Mouse (Mus musculus): ENCODE measurements at regions not wholly inside any gene's neighbourhood (a gene's known extent, or its start where the extent isn't known, plus 50 kb on each side); places are given as distances from the start of the nearest gene placed in this dataset.
"Not testable (repeated sequence)": the region's sequence is repeated elsewhere in the genome, so short reads cannot be mapped to it uniquely, and the experiment has no call there.

DNA sequence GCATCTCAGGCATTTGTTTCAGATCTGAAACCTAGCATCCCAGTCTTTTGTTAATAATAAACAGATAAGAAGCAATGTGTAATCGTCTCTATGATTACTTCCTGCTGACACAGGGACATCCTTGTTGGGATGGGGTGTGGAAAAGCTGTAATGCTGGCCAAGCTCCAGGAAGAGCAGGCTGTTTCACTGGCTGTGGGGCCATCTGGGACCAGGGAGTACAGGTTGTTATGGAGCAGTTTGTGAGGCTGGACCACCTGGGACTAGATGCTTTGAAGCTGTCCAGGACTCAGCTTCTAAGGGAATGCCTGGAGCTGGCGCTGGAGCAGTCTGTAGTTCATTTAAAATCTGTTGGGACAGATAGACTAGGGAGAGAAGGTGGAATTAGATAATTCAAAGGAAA lies 361.5 kb downstream of the Fut8 start:
- TF ChIP-seq CTCF (IDR thresholded peaks at IDR 0.05; ENCODE audit: borderline replicate concordance, insufficient read depth, low read length): no peak
- TF ChIP-seq POLR2A (IDR thresholded peaks at IDR 0.05; ENCODE audit: low read depth, low read length): no peak
- H3K4me3 ChIP-seq (ENCODE audit: insufficient read depth, low read length): no peak overlapping the region
- no peak overlapping the region for H3K27ac ChIP-seq (ENCODE audit: insufficient read depth, low read length)

DNA sequence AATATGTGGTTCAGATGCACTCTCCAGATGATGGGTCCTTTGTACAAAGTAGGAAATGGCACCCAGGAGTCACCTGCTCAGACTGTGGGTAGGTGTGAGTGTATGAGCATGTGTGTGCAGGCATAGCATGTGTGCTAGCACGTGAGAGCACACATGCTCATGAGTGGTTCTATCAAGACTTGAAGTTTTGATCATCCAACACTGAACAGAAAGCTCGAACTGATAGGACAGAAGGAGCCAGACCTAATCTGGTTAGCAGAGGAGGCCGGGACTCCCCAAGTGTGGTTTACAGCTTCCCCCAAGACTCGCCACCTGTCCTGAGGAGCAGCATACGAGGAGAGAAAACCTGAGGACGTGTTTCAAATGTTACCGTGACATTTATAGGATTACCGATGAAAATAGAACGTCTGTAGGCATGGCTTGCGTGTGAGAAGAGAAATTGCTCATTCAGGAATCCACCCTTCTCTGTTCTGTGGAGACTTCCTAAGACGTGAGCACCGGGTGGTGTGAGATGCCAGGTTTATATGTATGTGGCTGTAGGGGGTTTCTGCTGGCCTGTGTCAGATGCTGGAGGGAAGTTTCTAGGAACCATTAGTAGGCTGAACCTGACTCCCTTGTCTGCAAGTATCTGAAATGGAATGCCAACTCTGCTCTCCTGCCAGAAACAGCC lies 366.0 kb downstream of the Fut8 start:
- Histone ChIP-seq H3K27ac (ENCODE audit: insufficient read depth, low read length) (no peak overlapping the region), H3K4me3 (ENCODE audit: insufficient read depth, low read length) (no peak overlapping the region), H3K4me1 (ENCODE audit: control insufficient read depth, insufficient read depth, low read length) (no peaks in the 10 kb centered on the region)
- TF ChIP-seq POLR2A (IDR thresholded peaks at IDR 0.05; ENCODE audit: low read depth, low read length) (no peak), CTCF (IDR thresholded peaks at IDR 0.05; ENCODE audit: borderline replicate concordance, insufficient read depth, low read length) (no peak)

More for the DNA sequence above, 361.5 kb downstream of the Fut8 start:
- no peaks in the 10 kb centered on the region for H3K4me1 ChIP-seq (ENCODE audit: control insufficient read depth, insufficient read depth, low read length)

DNA sequence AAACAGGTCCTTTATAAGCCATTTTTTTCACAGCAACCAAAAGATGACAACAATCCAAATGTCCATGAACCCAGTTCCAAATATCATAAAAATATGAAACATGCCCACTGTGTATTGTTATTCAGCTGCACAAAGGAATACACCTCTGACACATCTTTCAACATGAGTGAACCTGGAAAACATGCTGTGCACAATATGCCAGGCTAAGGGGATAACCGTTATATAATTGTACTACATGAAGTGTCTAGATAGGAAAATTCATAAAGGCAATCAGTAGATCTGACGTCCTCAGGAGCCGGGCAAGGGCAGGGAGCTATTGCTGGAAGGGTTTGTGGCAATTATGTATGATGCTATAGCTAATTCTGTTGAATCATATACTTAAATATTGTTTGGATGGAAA lies 379.6 kb downstream of the Fut8 start:
- Histone ChIP-seq H3K4me1 (ENCODE audit: control insufficient read depth, insufficient read depth, low read length) (no peaks in the 10 kb centered on the region), H3K27ac (ENCODE audit: insufficient read depth, low read length) (no peak overlapping the region), H3K4me3 (ENCODE audit: insufficient read depth, low read length) (no peak overlapping the region)
- TF ChIP-seq POLR2A (IDR thresholded peaks at IDR 0.05; ENCODE audit: low read depth, low read length): no peak
- no peak for TF ChIP-seq CTCF (IDR thresholded peaks at IDR 0.05; ENCODE audit: borderline replicate concordance, insufficient read depth, low read length)

DNA sequence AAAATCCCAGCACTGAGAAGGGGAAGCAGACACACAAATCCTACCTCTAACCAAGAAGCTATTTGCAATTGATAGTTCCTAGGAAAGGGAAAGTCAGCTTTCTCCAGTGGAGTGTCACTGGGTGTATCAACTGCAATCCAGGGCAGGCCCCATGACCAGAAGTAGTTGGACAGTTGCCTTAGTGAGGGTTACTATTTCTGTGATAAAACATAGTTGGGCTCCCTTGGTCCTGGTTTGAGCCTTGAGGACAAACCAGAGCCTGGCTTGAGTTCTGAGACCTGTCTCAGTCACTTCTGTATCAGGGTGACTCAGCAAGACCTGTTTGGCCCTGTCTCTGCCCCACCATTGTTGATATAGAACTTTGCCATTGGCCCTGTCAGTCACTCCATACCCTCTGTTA lies 384.3 kb downstream of the Fut8 start:
- Histone ChIP-seq H3K4me3 (ENCODE audit: insufficient read depth, low read length) (no peak overlapping the region), H3K27ac (ENCODE audit: insufficient read depth, low read length) (no peak overlapping the region), H3K4me1 (ENCODE audit: control insufficient read depth, insufficient read depth, low read length) (no peaks in the 10 kb centered on the region)
- TF ChIP-seq CTCF (IDR thresholded peaks at IDR 0.05; ENCODE audit: borderline replicate concordance, insufficient read depth, low read length): no peak
- TF ChIP-seq POLR2A (IDR thresholded peaks at IDR 0.05; ENCODE audit: low read depth, low read length): no peak

DNA sequence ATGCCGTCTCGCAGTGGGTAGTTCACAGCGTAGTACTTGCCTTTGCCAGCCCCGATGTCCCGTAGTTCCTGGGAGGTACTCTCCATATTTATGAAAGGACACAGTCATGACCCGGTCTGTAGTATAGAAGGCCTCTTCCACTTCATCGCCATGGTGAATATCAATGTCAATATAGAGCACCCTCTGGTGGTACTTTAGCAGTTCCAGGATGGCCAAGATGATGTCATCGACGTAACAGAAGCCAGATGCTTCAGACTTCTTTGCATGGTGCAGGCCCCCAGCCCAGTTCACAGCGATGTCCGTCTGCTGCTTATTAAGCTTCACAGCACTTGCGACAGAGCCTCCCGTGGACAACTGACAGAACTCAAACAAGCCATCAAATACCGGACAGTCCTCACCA lies 386.4 kb downstream of the Fut8 start:
- H3K4me3 ChIP-seq (ENCODE audit: insufficient read depth, low read length); H3K4me1 ChIP-seq (ENCODE audit: control insufficient read depth, insufficient read depth, low read length); H3K27ac ChIP-seq (ENCODE audit: insufficient read depth, low read length): not testable (repeated sequence)

DNA sequence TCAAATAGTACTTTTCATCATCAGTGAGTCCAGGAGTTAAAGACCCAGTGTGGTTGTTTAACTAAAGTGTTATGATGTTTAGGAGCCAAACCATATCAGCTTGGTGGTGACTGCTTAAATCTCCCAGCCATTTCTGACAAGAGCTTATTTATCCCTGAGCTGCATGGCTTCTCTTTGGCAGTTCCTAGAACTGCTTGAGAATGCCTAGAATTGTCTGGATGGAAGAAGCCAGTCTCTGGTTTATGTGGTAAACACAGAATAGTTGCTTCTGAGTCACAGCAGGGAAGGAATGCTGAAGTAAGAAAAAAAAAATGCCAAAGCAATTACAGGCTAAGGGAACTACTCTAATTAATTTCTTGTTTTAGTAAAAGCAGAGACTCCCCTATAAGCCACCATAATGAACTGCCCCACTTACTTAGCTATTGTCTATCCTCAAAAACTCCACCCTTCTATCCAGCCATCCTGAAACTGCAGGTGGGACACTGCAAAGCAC lies 390.5 kb downstream of the Fut8 start:
- TF ChIP-seq POLR2A (IDR thresholded peaks at IDR 0.05; ENCODE audit: low read depth, low read length) (no peak), CTCF (IDR thresholded peaks at IDR 0.05; ENCODE audit: borderline replicate concordance, insufficient read depth, low read length) (no peak)
- Histone ChIP-seq H3K4me1 (ENCODE audit: control insufficient read depth, insufficient read depth, low read length) (peaks cover 4% of the 10 kb centered on the region; the same call in 1 of the 2 replicates), H3K27ac (ENCODE audit: insufficient read depth, low read length) (peak overlapping the region; percentile 56), H3K4me3 (ENCODE audit: insufficient read depth, low read length) (no peak overlapping the region)

DNA sequence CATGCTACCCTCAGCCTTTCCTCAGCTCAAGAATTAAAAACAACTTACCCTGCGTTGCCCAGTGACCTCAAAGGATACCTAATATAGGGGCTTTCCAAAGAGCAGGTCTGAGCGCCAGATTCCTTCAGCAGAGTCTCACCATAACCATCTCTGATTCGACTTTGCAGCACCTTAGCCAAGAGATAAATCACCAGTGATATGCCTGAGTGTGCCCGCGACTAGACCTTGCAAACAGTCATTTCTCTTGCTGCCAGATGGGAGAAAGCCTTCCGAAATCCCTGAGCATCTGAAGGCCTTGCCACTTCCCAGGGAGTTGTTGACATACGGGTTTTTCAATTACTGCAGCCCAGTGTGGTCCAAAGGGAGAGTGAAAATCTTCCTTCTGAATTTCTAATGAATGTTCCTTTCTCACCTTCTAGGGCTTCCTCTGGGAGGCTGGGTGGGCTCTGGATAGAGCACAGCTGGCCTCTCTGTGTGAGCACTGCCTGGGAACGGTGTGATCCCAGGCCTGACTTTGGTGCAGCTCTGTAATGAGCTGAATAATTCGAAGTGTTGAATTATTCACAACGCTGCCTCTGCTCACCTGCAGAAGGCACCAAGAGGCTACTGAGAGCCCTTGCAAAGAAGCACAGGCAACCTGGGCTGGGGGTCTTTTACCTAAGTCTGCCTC lies 396.2 kb downstream of the Fut8 start:
- H3K4me3 ChIP-seq (ENCODE audit: insufficient read depth, low read length): no peak overlapping the region
- no peak overlapping the region for H3K27ac ChIP-seq (ENCODE audit: insufficient read depth, low read length)
- H3K4me1 ChIP-seq (ENCODE audit: control insufficient read depth, insufficient read depth, low read length): 0 out of 2 replicates have a peak, but pooled peaks cover 2% of the 10 kb centered on the region
- TF ChIP-seq POLR2A (IDR thresholded peaks at IDR 0.05; ENCODE audit: low read depth, low read length): no peak
- TF ChIP-seq CTCF (IDR thresholded peaks at IDR 0.05; ENCODE audit: borderline replicate concordance, insufficient read depth, low read length): no peak

DNA sequence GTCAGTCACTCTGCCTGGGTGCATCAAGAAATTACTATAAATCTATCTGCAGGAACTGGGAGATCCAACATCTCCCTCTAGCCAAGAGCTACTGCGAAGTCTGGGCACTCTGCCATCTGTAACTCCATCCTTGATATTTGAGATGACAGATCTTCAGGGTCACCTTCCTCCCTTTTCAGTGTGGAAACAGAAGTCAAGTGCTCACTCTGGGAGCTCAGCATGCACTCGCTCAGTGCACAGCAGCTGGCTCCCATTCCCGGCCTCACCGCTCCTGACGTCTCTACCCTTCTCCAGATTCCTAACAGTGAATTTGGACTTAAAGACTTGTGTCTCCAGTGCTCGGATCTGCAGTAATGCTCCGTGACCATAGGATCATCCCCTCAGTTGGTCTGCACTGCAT lies 400.3 kb downstream of the Fut8 start:
- Histone ChIP-seq H3K4me1 (ENCODE audit: control insufficient read depth, insufficient read depth, low read length) (0 out of 2 replicates have a peak, but pooled peaks cover 2% of the 10 kb centered on the region), H3K27ac (ENCODE audit: insufficient read depth, low read length) (no peak overlapping the region), H3K4me3 (ENCODE audit: insufficient read depth, low read length) (no peak overlapping the region)
- TF ChIP-seq CTCF (IDR thresholded peaks at IDR 0.05; ENCODE audit: borderline replicate concordance, insufficient read depth, low read length) (no peak), POLR2A (IDR thresholded peaks at IDR 0.05; ENCODE audit: low read depth, low read length) (no peak)

DNA sequence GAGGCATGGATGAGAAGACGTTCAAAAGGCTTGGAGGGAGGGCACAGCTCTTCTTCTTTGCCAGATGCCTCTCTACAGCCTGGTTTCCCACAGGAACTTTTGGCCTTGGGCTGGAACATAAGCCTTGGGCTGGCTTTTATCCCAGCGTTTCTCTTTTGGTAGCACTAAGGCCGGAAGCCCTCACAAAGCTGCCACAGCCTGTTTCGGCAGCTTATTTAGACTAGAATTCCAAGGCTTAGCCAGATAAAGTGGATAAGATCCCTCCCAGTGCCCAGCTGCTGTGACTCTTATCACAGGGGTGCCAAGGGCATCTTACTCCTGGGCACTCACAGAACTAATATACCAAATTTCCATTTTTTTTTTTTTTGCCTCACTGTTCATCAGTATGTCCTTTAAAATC lies 404.4 kb downstream of the Fut8 start:
- no peak overlapping the region for H3K27ac ChIP-seq (ENCODE audit: insufficient read depth, low read length)
- TF ChIP-seq CTCF (IDR thresholded peaks at IDR 0.05; ENCODE audit: borderline replicate concordance, insufficient read depth, low read length) (no peak), POLR2A (IDR thresholded peaks at IDR 0.05; ENCODE audit: low read depth, low read length) (no peak)
- no peak overlapping the region for H3K4me3 ChIP-seq (ENCODE audit: insufficient read depth, low read length)
- peaks cover 7% of the 10 kb centered on the region; the same call in 1 of the 2 replicates for H3K4me1 ChIP-seq (ENCODE audit: control insufficient read depth, insufficient read depth, low read length)

DNA sequence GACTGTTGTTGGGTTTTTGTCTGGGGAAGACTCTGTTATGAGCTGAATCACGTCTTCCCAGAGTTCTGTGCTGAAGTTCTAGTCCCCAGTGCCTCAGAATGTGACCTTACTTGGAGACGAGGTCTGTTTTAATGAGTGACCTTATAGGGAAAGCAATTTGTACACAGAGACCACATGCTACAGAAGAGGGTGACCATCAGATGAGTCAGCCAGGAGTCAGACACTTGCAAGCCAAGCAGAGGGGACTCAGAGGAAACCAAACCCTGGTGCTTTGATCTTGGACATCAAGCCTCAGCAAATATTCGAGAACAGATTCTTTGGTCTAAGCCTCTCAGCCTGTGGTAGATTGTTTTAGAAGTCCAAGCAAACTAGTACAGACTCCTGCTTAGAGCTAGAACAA lies 409.9 kb downstream of the Fut8 start:
- Histone ChIP-seq H3K27ac (ENCODE audit: insufficient read depth, low read length) (peak overlapping the region; percentile 87), H3K4me1 (ENCODE audit: control insufficient read depth, insufficient read depth, low read length) (peaks cover 11% of the 10 kb centered on the region), H3K4me3 (ENCODE audit: insufficient read depth, low read length) (no peak overlapping the region)
- no peak for TF ChIP-seq POLR2A (IDR thresholded peaks at IDR 0.05; ENCODE audit: low read depth, low read length)
- no peak for TF ChIP-seq CTCF (IDR thresholded peaks at IDR 0.05; ENCODE audit: borderline replicate concordance, insufficient read depth, low read length)
